Mouse (Mus musculus): ENCODE data around the gene Rad23b.

DNA sequence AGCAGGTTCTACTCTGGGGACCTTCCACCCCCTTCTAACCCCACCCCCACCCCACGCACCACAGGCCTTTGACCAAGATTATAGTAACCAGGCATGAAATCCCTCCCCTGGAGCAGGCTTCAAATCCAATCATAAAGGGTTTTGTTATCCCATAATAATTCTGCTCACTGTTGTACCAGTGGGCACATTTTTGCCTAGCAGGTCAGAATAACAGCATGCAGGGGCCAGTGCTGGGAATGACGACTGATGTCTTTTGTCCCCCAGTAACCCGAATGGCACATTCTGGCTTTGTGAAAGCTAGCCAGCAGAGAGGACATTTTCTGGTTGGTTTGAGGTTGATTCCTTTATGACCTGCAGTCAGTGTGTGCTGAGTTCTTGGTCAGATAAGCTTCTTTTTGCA, 55.5 kb downstream of the Rad23b start:
- TF ChIP-seq CTCF (IDR thresholded peaks at IDR 0.05; ENCODE audit: control insufficient read depth, insufficient read depth, insufficient replicate concordance, low read depth, low read length) (no peak), POLR2A (IDR thresholded peaks at IDR 0.05; ENCODE audit: control insufficient read depth, low read depth, low read length) (no peak)

Measured in testis, adult 2 months (tissue).